Mouse (Mus musculus) olfactory bulb, adult 2 months (tissue): ENCODE data around the gene Mpdz. TPM values are rescaled to one million over a fixed set of nuclear protein-coding genes. Genes with fewer than 3 reads are reported as not detected.

Experiments used
- H3K27ac ChIP-seq: fragments of 200-500 bp; 2 replicates; pipeline ENCODE4 v1.5.1; 2012; ENCODE audit warnings: low read depth, low read length; ENCODE audit not compliant: insufficient read depth
- H3K4me1 ChIP-seq: fragments of 200-500 bp; 2 replicates; pipeline ENCODE4 v1.6.1; 2012; ENCODE audit warnings: low read length; ENCODE audit not compliant: control insufficient read depth, insufficient read depth
- H3K4me3 ChIP-seq: fragments of 200-500 bp; 2 replicates; pipeline ENCODE4 v1.5.1; 2012; ENCODE audit warnings: mild to moderate bottlenecking, low read depth, low read length, moderate library complexity; ENCODE audit not compliant: insufficient read depth
- CTCF ChIP-seq: fragments of 200-500 bp; IDR thresholded peaks from 2 replicates; pipeline ENCODE4 v1.5.1; 2012; ENCODE audit warnings: low read depth, mild to moderate bottlenecking, low read length, moderate library complexity; ENCODE audit not compliant: insufficient read depth
- POLR2A ChIP-seq: fragments of 200-500 bp; IDR thresholded peaks from 2 replicates; pipeline ENCODE4 v1.6.1; 2012; ENCODE audit warnings: mild to moderate bottlenecking, low read depth, low read length, moderate library complexity; ENCODE audit not compliant: insufficient read depth
- WGBS: fragments of 180-500 bp; shearing (Covaris S2); methylation state at CpG from one replicate; pipeline ENCODE4 v1.1.7; 2018; 5-methylcytosine and 5-hydroxymethylcytosine counted together
- polyA plus RNA-seq: library from polyadenylated mRNA; stranded (reverse); fragments of >200 nt; gene quantifications from 2 replicates; pipeline ENCODE4 v1.2.4, GENCODE M21; 2012; ENCODE audit warnings: low replicate concordance; ENCODE audit not compliant: missing spikeins, insufficient read depth, insufficient read length

Gene Mpdz
- polyA plus RNA-seq, 1 experiment = not detected

DNA sequence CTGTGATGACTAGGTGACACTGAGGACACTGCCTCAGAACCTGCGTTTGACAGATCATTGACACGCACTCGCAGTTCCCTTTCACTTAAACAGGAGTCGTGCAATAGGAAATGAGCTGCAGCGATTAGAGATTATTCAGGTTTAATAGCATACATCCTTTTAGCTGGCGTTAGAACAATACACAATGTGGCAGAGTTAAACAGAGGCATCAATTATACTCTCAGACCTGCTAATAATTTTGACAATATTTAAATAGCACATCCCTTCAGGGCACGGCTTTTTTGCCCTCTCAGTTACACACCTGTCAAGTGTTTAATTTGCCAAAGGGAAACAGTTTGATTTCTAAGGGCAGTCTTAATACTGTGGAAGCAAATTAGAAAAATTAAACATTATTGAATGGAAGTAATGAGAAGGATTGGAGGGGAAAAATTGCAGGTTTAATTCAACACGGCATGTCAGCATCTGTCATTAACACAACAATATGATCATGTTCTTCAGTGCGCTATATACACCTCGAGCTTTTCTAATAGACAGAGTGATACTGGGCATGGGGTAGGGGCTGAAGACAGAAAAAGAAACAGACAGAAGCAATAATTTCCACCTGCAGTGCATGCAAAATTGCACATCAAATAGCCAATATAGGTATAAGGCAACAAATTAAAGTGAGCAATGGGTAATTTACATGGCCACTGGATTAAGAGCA is 27.1 kb downstream of the Mpdz start:
- Histone ChIP-seq H3K27ac (no peak overlapping the region), H3K4me1 (no peaks in the 10 kb centered on the region), H3K4me3 (no peak overlapping the region)
- 59% methylated on average over 10 of the region's 10 CpGs for WGBS
- TF ChIP-seq CTCF (no peak), POLR2A (no peak)

DNA sequence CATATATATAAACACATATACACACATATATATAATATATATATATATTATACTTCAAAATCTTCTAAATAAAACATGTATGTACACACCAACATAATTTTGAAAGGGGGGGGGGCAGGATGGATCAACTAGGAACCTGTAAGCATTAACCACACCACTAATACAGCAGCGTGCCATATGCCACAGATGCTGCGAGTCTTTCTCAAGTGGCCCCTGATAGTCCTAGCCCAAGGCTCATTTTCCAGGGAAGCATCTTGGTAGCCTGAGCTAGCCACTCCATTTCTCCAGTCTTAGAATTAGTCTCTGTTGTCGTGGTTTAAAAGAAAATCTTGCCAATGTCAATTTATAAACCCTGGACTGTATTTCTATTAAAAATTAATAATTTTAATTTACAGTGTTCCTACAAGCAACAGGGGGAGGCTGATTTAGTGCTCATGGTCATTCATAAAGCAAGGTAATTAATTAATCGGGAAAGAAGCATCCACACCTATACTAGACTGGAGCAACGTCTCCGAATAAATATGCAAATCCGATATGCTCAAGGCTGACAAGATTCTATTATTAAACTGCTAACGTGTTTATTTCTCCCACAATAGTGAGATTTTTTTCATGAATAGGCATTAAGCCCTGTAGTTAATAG is 27.8 kb downstream of the Mpdz start:
- TF ChIP-seq CTCF (no peak), POLR2A (no peak)
- Histone ChIP-seq H3K4me1 (no peaks in the 10 kb centered on the region), H3K4me3 (no peak overlapping the region), H3K27ac (no peak overlapping the region)
- WGBS = 56% methylated on average over 8 of the region's 8 CpGs

DNA sequence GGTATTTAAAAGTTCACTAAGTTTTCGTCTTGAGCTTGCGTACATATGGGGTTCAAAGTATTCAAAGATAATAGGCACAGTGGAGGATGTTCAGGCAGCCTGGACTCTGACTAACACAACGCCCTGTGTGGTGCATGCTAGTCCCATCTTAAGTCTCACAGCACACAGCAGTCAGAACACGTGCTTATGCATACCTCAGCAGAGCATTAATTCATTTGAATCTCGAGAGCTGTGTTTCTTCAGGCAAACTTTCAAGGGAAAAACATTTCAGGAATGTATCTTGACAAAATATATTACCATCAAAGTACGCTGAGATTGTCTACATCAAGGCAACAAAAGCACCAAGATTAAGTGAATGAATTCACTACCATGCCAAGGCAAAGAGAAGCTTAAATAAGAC is 45.7 kb downstream of the Mpdz start:
- no peak for TF ChIP-seq CTCF
- TF ChIP-seq POLR2A = no peak
- 88% methylated on average over 6 of the region's 6 CpGs for WGBS
- H3K4me1 ChIP-seq = no peaks in the 10 kb centered on the region
- no peak overlapping the region for H3K4me3 ChIP-seq
- H3K27ac ChIP-seq = no peak overlapping the region

DNA sequence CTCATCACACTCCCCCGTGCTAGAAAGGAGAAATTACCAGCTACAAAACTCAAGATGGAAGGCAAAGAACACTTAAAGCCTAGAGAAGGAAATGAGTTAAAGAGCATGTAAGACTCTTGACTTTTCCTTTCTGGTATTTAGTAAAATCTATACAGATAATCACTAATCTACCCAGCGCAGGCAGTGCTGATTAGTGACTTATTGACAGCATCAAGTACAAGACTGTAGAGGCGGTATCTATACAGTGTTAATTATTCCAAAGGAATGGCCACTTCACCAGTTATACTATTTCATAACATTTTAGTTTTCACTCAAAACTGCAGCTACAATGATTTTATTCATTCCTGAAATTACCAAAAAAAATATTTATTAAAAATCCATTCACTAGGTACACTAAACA is 49.7 kb downstream of the Mpdz start:
- Histone ChIP-seq H3K4me3 (no peak overlapping the region), H3K27ac (no peak overlapping the region), H3K4me1 (no peaks in the 10 kb centered on the region)
- no peak for TF ChIP-seq CTCF
- TF ChIP-seq POLR2A = no peak
- WGBS = 84% methylated on average over 3 of the region's 3 CpGs

DNA sequence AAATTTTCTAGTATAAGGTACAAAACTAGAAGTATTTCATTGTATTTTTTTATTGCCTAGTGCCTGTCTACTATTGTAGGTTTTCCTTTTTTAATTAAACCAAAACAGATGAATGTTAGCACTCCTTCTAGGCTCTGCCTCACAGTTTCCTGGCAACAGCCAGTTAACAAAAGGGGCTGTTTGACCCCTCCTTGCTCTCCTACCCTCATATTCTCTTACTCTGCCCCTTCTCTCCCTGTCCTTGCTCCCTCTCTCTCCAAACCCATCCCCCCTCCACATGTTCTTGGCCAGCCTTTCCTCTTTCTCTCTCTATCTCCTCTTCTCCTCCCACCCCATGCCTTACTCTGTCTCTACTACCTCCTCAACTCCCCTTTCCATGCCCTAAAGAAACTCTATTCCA is 53.4 kb downstream of the Mpdz start:
- H3K4me3 ChIP-seq = no peak overlapping the region
- TF ChIP-seq POLR2A (no peak), CTCF (no peak)
- H3K27ac ChIP-seq = no peak overlapping the region
- H3K4me1 ChIP-seq = no peaks in the 10 kb centered on the region

DNA sequence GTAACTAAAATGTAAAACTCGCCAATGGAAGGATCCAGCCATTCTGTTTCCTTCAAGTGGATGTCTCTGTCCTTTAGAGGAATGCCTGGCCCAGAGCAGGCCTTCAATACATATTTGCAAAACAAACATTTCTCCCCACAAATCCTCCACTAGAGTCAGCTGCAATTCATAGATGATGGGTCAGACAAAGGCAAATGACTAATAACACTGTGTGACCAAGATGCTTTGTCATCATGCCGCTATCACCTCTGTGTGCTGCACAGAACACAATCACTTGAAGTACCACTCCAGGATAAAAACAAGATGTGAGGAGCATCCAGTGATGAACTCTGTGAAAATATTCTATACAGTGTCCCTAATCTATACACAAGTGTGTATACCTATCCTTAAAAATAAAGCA is 55.0 kb downstream of the Mpdz start:
- TF ChIP-seq POLR2A = no peak
- TF ChIP-seq CTCF = no peak
- no peaks in the 10 kb centered on the region for H3K4me1 ChIP-seq
- no peak overlapping the region for H3K27ac ChIP-seq
- no peak overlapping the region for H3K4me3 ChIP-seq
- 95% methylated on average over 2 of the region's 2 CpGs for WGBS

DNA sequence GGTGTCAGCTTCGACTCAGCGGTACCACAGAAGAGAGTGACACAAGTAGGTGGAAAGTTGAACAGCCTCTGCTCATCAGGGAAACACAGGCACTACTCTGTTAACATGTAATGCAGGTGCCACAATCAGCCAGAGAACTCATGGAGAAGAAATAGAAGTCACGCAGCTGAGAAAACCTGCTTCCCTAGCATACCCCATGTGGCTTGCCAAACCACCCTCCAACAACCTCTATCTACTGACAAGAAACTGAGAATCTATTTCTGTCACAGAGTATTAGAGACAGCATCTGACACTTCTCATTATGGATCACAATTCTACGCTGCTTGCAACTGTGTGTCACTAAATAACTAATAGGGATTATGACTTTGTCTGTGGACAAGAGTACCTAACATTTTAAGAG is 70.3 kb downstream of the Mpdz start:
- Histone ChIP-seq H3K4me3 (no peak overlapping the region), H3K27ac (no peak overlapping the region), H3K4me1 (no peaks in the 10 kb centered on the region)
- no peak for TF ChIP-seq CTCF
- TF ChIP-seq POLR2A = no peak
- 97% methylated on average over 4 of the region's 4 CpGs for WGBS

DNA sequence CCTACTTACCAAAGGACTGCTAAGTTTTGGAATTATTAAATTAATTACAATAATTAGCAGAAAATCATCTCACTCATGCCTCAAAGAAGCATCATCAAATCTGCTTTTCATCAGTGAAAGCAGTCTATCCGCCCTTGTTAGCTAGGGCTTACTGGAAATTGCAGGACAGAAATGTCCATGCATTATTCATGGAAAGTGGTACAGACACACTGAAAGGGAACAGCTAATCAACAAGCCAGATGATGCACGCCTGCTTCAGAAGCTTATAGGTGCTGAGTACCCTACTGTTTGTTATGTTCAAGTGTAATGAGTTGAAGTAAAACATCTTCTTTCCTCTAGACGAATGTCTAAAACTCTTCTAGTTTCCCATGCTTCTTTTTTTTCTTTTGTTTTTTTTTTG is 91.2 kb downstream of the Mpdz start:
- no peak for TF ChIP-seq POLR2A
- no peak for TF ChIP-seq CTCF
- H3K27ac ChIP-seq = no peak overlapping the region
- whole genome bisulfite sequencing = 71% methylated on average over 3 of the region's 3 CpGs
- H3K4me1 ChIP-seq = no peaks in the 10 kb centered on the region
- H3K4me3 ChIP-seq = no peak overlapping the region

DNA sequence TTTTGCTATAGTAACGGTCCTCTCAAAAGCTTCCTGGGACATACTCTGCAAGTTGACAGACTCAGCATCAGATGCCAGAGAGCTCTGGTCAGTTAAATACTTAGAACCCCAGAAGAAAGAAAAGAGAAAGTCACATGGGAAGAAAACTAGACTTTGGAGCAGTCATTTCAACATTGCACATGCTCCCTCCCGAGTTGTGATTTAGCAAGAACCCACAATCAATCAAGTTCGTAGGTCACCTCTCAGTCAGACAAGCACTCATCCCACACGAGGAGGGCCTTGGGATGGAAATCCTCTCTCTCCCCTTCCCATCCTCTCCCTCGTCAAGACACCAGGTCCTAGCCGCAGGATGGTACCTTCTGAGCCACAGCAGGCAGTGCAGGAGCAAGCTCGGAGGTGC is 94.0 kb downstream of the Mpdz start:
- Histone ChIP-seq H3K27ac (no peak overlapping the region), H3K4me3 (no peak overlapping the region), H3K4me1 (no peaks in the 10 kb centered on the region)
- WGBS = 90% methylated on average over 7 of the region's 7 CpGs
- TF ChIP-seq POLR2A (no peak), CTCF (no peak)
